Mouse (Mus musculus): ENCODE measurements around the gene Clca3a2. TPM values are rescaled to one million over a fixed set of nuclear protein-coding genes. Genes with fewer than 3 reads are reported as not detected.

Clca3a2 gene
- polyA plus RNA-seq, 1 experiment from 2014 or later = 7.5 TPM

Other genes with a start within 250 kb of the Clca3a2 start
- 6.1 and 6.9 TPM in 2 replicates for gene Hs2st1, start 249.3 kb downstream of the Clca3a2 start, polyA plus RNA-seq (2015; fragmentation: Nextera tagmentation; extraction: Ambion mirVana)
- gene Selenof, start 249.2 kb downstream of the Clca3a2 start, polyA plus RNA-seq (2015; fragmentation: Nextera tagmentation; extraction: Ambion mirVana) = 415 and 448 TPM in 2 replicates
- 133 and 152 TPM in 2 replicates for gene Sh3glb1, start 99.2 kb downstream of the Clca3a2 start, polyA plus RNA-seq (2015; fragmentation: Nextera tagmentation; extraction: Ambion mirVana)
- gene Clca3a1, start 58.5 kb downstream of the Clca3a2 start, polyA plus RNA-seq (2015; fragmentation: Nextera tagmentation; extraction: Ambion mirVana) = 17.3 and 19.6 TPM in 2 replicates
- gene Clca3b, start 29.9 kb upstream of the Clca3a2 start, polyA plus RNA-seq (2015; fragmentation: Nextera tagmentation; extraction: Ambion mirVana) = 0.09 TPM in 1 of 2 replicates, not detected in the other
- gene Clca4b, start 113.0 kb upstream of the Clca3a2 start, polyA plus RNA-seq (2015; fragmentation: Nextera tagmentation; extraction: Ambion mirVana) = not detected in 2 replicates
- not detected in 2 replicates for gene Clca4a, start 155.6 kb upstream of the Clca3a2 start, polyA plus RNA-seq (2015; fragmentation: Nextera tagmentation; extraction: Ambion mirVana)
- 0.33 TPM in 1 of 2 replicates, not detected in the other for gene Clca1, start 213.3 kb upstream of the Clca3a2 start, polyA plus RNA-seq (2015; fragmentation: Nextera tagmentation; extraction: Ambion mirVana)